Mouse (Mus musculus): ENCODE measurements around the gene Zfp94. TPM values are rescaled to one million over a fixed set of nuclear protein-coding genes. Genes with fewer than 3 reads are reported as not detected.

Zfp94 gene
- polyA plus RNA-seq, 1 experiment = 7.4 TPM

DNA sequence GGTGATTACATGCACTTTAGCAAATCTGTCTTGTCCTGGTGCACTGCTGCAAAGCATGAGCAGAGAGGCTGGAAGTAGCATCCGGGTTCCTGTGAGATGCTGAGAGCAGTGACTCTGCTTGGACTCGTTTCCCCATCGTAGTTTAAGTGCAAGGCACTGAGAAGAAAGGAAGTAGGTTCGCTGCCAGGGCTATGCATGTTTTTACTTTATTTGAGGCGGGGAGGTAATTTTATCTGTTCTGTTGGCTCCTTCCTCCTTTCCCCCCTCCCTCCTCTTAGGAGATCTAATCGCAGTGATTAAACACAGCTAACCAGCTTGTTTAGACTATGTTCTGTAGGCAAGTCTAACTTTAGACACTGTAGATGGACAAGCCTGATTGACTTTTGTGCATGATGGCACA lies 2.5 kb upstream of the Zfp94 start:
- DNase-seq (ENCODE audit: low read depth) = no peak

DNA sequence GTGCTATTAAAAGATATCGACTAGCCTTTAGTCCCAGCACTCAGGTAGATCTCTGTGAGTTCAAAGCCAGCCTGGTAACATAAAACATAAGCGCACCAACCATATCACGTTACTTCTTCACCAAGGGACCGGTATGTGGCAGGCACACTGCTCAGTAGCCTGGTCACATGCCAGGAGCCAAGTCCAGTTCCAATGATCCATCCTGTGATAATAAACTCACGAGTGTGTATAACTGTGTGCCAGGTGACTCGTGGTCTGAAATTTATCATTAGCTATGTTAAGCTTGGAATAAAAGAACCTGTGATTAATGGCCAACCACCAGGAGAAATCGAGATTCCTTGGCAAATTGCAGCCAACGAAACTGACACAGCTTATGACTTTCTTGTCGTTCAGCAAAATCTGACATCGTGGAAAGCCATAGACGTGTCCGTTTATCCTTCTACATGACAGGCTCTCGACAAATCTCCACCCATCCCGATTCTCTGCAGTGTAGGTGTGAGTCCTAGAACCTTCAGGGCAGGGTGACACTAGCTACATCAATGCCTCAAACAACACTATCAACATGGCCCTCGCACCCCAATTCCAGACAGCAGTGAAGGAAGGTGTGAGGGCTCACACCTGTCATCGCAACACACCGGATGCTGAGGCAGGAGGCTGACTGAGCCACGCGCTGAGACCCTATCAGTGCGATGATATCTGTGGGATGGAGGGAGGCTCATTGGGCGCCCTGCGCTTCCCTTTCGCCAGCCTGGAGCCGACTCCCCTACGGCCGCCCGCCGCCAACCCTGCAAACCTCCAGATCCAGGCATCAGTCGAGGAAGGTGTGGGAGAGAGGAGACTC lies 520 bp downstream of the Zfp94 start:
- DNase-seq (ENCODE audit: low read depth) = no peak

DNA sequence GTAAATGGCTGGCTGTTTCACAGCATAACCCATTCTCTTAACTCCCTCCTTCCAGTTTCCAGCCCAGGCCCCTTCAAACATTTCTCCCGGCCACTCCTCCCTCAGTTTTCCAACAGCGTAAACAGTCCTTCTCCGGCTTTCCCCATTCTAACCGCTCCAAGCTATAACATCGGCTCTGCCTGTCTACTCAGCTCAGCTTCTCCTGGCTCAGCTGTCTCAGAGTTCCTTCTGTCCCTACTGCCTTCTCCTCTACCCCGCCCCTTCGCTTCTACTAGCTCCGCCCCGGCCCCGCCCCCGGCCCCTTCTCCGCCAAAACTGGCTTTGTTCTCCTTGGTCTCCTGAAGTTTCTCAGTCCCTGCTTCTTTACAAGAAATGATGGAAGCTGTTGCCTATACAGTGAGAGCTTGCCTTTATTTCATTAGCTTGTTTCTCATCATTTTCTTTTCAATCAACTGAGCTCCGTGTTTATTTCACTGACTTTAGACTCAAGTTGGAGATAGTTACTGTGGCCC lies 15.6 kb downstream of the Zfp94 start, which contains the start of gene Zfp61:
Zfp61 (minus strand) TSS at position 462 of the 512 bp plus-strand sequence.
- no peak for DNase-seq (ENCODE audit: low read depth)

DNA sequence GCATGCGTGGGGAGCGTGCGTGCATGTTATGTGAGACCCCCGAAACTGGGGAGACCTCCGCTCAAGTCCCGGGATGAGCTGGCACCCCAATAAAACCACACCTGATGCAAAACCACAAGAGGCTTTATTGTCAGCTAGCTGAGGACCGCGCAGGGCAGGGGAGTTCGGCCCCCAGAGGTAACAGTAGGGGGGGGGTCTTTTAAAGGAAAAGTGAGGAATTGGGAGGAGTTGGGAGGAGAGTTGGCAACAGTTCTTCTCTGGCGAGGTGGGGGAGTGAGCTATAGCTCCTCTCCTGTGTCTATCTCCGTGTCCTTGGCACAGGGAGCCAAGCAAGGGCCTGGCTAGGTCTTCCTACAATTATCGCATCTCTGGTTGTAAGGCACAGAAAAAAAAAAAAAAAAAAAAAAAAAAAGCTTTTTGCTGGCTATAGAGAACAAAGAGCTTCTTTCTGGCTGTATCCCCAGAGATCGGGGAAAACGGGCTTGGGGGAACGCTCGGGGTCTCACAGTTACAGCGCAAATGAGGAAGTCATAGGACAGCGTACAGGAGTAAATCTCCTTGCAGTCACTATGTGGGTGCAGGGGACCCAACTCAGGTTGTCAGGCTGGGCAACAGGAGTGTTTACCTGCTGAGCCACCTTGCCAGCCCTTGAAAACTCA lies 16.5 kb downstream of the Zfp94 start:
- no peak for DNase-seq (ENCODE audit: low read depth)

DNA sequence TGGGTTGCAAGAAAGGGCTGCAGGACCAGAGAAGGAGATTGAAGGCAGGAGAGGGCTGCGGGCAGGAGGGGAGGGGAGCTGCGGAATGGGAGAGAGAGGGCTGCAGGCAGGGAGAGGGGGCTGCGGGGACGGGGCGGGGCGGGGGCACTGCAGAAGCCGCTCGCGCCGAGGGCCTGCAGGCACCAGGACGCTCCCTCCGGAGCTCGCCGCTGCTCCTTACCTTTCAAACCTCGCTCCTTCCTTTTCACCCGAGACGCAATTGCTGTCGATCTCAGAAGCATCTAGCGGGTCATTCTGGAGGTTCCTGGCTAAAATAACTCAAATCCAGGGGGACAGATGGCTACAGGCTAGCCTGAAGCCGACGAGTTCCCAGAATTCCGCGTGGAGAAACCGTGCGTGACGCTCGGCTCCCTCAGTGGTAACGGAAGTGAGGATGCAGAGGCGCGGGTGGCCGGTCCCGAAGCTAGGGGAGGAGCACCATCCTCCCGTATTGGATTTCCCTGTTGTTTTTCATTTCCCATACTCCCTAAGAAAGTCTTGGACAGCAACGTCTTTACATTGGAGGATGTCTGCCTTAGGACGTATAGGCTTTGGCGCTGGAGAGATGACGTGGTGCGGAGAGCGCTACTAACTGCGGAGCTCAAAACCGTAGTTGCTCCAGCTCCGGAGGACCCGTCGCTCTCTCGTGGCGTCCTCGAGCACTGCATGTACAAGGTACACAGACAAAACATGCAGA lies 17.3 kb downstream of the Zfp94 start:
- no peak for DNase-seq (ENCODE audit: low read depth)

DNA sequence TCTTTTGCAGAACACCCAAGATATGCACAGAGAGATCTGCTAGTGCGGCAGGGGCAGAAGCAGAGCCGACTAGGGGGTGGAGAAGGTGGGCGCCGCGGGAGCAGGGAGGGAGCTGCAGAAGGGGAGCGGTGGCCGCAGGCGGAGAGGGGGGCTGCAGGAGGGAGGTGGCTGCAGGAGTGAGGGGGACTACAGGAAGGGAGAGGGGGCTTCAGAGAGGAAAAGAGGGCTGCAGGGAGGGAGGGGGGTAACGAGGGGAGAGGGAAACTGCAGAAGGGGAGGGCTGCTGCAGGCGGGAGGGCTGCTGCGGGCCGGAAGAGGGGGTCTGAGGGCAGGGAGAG lies 17.9 kb downstream of the Zfp94 start:
- DNase-seq (ENCODE audit: low read depth) = no peak

DNA sequence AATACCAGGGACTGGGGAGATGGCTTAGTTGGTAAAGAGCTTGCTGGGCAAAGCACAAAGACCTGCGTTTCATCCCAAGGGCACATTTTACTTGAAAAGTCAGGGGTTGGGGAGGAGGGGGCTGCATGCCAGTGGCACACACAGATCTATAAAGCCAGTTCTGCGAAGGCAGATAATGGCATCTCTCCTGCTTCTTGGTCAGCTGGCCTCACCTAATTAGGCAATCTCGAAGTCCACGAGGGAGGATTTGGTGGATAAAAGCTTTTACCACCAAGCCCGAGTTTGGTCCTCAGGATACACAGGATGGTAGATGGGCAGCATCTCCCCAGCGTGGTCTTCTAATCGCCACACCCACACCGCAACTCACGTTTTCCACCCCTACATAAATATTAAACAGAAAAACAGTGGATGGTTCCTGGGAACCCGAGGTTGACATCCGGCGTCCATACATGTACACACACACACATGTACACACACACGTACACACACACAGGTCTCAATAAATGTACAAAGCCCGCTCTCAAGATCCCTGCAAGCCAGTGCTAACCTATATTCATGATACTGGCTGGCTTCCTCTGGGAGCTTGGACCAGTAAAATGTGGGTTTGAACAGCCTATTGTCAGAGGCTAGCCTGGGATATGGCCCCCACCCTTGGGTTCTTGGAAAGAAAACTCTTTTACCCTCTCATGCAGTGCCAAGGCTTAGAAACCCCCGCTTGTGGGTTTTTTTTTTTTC lies 18.9 kb downstream of the Zfp94 start:
- no peak for DNase-seq (ENCODE audit: low read depth)

DNA sequence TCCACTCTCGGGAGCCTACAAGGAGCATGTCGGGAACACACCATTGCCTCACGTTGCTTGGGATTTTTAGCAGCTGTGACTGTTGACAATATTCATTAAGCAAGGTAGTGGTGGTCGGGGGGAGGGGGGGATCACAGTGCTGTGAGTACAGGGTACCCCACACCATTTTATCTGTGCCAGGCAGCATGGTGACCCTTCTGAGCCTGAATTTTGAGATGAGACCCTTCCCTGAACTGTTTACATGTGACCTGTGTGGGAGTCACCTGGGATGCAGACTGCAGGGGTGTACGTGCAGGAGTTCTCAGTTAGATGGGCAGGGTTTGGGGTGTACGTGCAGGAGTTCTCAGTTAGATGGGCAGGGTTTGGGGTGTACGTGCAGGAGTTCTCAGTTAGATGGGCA lies 20.1 kb downstream of the Zfp94 start:
- DNase-seq (ENCODE audit: low read depth) = no peak

DNA sequence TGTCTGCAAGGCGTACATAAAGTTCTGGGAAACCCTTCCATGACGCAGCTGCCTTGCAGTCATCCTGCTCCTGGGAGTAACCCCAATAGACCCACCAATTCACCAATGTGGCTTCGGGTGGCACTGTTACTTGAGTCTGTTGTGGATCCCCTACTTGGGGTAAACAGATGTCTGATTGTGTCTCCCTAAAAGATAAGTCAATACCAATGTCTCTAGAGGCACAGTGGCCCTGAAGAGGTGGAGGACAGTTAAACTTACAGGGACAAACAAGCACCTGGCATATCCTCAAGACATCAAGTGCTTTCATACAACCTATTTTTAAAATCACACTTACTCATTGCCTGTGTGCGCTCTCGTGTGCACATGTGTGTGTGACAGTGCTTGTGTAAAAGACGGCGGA lies 21.1 kb downstream of the Zfp94 start:
- DNase-seq (ENCODE audit: low read depth) = no peak

DNA sequence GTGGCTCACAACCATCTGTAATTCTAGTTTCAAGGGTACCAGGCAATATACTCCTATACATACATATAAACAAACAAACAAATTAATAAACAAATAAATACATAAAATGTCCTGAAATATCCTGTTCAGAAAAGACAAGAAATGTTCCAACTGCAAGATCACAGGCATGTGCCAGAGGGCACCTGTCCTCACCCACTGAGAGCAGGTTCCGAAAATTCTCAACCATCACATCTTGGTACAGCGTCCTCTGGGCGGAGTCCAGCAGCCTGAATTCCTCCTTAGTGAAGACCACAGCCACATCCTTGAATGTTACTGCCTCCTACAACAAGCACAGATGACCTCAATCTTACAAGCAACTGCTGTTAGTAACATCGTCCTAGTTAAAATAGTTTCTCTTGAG lies 21.7 kb downstream of the Zfp94 start:
- DNase-seq (ENCODE audit: low read depth) = no peak

DNA sequence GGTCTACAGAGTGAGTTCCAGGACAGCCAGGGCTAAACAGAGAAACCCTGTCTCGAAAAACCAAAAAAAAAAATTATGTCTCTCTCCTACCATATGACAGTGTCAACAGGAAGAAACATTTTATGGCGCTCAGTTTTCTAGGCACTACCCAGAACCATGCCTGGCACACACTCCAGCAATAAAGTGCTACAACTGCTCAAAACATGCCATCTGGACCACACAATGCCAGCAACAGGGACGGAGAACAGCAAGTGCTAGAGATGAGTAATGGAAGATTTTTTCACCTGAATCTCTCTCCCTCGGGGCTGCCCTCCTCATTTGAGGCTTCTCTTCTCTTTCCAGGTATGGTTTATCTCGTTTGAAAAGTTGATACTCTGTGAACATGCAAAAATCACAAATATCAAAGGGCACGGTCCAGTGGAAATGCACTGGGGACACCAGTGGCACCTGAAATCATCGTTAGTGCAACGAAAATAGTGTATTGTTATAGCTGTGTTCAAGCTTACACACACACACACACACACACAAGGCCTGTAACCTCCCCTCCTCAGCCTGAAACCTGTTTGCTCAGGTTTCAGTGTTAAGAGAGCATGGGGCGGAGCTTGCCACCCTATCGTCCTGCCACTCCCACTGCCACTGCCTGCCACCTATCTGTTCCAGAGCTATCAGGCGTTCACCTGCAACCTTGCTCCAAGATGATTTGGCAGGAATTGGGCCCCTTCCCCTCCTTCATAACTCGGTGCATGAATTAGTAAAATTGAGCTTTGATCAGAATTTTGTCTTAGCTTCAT lies 23.2 kb downstream of the Zfp94 start:
- DNase-seq (ENCODE audit: low read depth) = no peak

DNA sequence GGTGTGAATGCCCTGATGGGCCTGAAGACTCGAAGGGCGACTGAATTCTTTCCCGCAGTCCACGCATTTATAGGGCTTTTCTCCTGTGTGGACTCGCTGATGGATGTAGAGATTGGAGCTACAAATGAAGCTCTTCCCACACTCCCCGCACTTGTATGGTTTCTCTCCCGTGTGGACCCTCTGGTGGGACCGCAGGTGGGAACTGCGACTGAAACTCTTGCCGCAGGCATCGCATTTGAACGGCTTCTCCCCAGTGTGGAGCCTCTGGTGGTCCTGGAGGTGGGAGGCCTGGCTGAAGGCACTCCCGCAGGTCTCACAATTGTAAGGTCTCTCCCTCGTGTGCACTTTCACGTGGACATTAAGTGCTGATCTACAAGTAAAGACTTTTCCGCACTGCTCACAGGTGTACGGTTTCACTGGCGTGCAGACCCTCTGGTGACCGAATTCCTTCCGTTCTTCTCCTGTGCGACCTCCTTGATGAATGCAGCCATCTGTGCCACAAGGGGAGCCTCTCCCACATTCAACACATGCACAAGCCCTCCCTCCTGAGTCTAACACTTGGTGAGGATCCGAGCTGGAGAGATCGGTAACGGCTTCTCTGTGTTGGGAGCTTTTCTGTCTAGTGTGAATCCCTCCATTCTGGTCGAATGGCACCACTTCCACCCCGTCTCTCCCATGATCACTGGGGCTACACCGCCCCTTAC lies 24.9 kb downstream of the Zfp94 start:
- DNase-seq (ENCODE audit: low read depth) = no peak

DNA sequence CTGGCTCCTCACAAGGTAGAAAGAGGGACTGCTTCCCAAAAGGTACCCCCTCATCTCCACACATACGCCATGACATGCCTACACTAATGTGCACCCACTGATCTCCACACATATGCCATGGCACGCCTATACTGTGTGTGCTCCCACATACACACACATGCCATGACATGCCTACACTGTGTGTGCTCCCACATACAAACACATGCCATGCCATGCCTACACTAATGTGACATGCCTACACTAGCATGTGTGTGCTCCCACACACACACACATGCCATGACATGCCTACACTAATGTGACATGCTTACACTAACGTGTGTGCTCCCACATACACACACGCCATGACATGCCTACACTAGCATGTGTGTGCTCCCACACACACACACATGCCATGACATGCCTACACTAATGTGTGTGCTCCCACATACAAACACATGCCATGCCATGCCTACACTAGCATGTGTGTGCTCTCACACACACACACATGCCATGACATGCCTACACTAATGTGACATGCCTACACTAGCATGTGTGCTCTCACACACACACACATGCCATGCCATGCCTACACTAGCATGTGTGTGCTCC lies 26.3 kb downstream of the Zfp94 start:
- no peak for DNase-seq (ENCODE audit: low read depth)

DNA sequence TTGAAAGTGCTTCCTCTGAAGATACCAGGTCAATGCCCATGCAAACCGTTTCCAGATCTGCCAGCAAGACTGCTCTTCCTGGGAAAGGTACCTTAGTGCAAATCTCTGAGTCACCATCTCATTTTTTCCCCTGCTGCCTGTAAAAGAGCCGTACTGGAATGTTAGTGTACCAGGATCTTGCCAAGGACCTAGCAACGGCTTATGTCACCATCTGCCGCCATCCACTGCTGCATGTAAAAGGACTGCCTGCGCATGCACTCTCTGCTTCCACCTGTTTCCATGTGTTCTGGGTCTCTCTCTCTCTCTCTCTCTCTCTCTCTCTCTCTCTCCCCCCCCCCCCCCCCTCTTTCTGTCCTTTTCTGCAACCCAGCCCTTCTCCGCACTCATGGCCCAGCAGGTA lies 28.0 kb downstream of the Zfp94 start:
- no peak for DNase-seq (ENCODE audit: low read depth)

DNA sequence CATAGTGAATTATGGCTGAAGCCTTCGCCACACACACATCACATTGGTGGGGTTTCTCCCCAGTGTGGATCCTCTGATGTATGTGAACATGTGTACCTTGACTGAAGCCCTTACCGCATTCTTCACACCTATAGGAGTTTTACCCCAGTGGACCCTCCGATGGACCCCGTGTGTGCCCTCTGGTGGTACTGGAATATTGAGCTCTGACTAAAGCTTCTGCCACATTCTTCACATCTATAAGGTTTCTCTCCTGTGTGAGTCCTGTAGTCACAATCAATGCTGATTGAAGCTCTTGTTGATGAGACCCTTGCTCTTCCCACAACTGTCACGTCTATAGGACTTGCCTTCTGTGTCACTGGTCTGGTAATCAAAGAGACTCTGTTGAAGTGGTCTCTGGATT lies 28.8 kb downstream of the Zfp94 start:
- DNase-seq (ENCODE audit: low read depth) = no peak

DNA sequence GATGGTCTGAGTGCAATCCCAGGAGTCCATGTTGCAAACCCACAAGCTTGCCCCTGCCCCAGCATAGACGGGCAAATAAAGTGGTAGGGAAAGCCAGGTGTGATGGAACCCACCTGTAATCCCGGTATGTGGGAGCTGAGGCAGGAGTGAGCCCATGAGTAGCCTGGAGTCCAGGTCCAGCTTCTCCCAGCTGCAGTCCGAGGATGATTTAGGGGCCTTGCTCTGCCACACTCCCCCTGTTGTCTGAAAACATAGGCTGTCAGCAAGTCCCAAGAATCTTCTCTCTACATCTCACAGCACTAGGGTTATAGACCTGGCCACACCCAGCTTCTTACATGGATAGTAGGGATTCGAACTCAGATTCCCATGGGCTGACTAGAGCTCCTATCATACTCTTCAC lies 29.6 kb downstream of the Zfp94 start:
- no peak for DNase-seq (ENCODE audit: low read depth)

DNA sequence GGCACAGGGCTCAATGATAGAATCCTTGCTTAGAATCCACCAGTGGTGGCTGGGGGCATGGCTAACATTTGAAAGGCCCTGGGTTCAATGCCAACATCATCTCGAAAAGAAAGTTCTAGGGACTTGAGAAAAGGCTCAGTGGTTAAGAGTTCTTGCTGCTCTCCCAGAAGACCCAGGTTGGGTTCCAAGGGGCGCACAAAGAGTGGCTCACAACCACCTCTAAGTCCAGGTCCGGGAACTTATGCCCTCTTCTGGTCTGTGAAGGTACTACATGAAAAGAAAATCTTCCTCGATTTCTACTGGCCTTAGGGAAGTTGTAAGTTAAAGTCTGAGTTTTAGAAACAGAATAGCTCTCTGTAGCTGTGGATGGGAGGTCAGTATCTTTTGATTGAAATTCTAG lies 30.4 kb downstream of the Zfp94 start:
- no peak for DNase-seq (ENCODE audit: low read depth)

DNA sequence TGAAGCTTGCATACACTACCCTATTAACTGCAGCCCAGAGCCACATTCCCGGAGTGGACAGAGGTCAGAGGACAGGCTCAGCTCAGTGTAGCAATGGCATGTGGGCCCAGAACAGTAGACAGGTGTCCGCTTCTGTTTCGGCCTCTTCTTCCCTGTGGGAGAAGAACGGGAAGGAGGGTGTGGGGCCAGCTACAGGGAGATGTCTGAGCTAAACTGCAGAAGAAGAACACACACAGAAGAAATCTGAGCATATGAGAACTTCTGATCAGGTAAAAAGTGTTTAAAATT lies 35.7 kb downstream of the Zfp94 start:
- no peak for DNase-seq (ENCODE audit: low read depth)

DNA sequence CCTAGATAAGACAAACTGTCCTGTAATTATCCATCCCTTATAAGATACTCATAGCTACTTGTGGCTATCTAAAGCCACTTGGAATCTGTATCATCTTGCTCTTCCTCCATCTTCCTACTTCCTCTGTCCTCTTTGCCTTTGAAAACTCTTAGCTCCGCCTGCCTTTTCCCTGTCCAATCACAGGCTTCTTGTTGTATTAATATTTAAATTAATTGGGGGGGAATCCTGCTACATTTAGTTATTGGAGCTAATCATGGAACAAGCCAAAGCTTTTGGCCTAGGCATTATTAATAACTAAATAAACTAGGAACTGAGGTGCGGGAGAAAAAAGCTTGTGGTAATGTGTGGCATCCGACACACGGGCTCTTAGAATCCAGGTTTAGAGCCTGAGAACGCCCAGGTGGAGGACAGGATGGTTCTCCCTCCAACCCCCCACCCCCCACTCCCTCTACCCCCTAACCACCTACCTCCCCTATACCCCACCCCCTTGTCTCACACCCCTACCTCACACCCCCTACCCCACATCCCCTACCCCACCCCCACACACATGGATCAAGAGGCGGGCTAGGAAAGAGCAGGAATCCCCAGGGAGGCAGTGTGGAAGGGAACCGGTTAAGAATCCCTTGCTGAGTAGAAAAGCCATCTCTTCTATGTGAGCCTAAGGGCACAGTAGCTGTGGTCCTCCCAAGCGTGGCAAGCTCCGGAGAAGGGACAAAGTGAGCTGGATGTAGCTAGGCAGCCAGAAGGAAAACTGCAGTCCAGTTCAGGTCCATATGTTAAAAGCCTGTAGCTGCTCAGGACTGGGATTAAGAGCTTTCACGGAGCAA lies 36.2 kb downstream of the Zfp94 start:
- DNase-seq (ENCODE audit: low read depth) = no peak

All from gonadal fat pad, adult 2 months (tissue).